7 mouse cellular contexts compared by ENCODE assay signal in genomic region chr8:71497881-71498501, GRCm38 (mm10). TPM values are rescaled to one million over a fixed set of nuclear protein-coding genes. Genes with fewer than 3 reads are reported as not detected.
DNase-seq lines count a peak whose midpoint lies in the region; TF ChIP-seq lines count a peak whose summit lies in the region.

No protein-coding gene starts in this region.

- TF ChIP-seq CTCF in spleen, adult 2 months (IDR thresholded peaks at IDR 0.05; ENCODE audit: extremely low read depth, insufficient read depth, insufficient read length, insufficient replicate concordance): no peak

- intact Hi-C loops in left cerebral cortex, postnatal 14 days (cut with DNase I): no loop called here

- no peaks in the 10 kb centered on the region for H3K4me1 ChIP-seq in spleen, adult 2 months (ENCODE audit: control insufficient read depth, insufficient read depth, insufficient read length)

- H3K27ac ChIP-seq in spleen, adult 2 months (ENCODE audit: insufficient read depth, low read length): peak overlapping the region; percentile 29

- no peak overlapping the region for H3K4me3 ChIP-seq in spleen, adult 2 months (ENCODE audit: extremely low read depth, insufficient read depth, insufficient read length)

- H3K36me3 ChIP-seq in spleen, adult 2 months (ENCODE audit: control insufficient read depth, insufficient read depth, low read length): no peaks in the 10 kb centered on the region; the same call in 1 of the 2 replicates

- 64% methylated on average over 15 of the region's 15 CpGs for WGBS in spleen, adult 2 months

- H3K27me3 ChIP-seq in spleen, adult 2 months (ENCODE audit: control insufficient read depth, insufficient read depth, low read length): no peaks in the 10 kb centered on the region

- no peak for TF ChIP-seq POLR2A in spleen, adult 2 months (IDR thresholded peaks at IDR 0.05; ENCODE audit: low read depth, low read length)

- no peak for DNase-seq in spleen, adult 2 months (ENCODE audit: low read depth in 1 of 2, low spot score in 2 of 2)
- DNase-seq in spleen, adult 18-20 months: no peak
- peak; percentile 73 for DNase-seq in heart, adult 8-10 months (ENCODE audit: low spot score)
- peak; percentile 68 for DNase-seq in kidney, postnatal 10 days
- DNase-seq in urinary bladder, postnatal 36 days (ENCODE audit: low spot score in 2 of 2): no peak
- no peak for DNase-seq in left cerebral cortex, postnatal 14 days (ENCODE audit: low spot score in 2 of 2)
- no peak for DNase-seq in urinary bladder, postnatal 14 days (ENCODE audit: low spot score)

RNA-seq across cellular contexts. Expression of gene Gtpbp3, which starts 10.1 kb away (rescaled TPM):
- polyA plus RNA-seq in spleen, adult 2 months (2012; rRNA removed): 26.3 and 33.3 TPM in 2 replicates
- 10 to 100 TPM; 17.5 to 22.2 (median 19.0) TPM for total RNA-seq in heart, adult 8-10 months (2022)
- 10 to 100 TPM; 29.8 to 30.8 TPM for total RNA-seq in left cerebral cortex, postnatal 14 days (2021)

RNA-seq across cellular contexts. Expression of gene Ano8, which starts 12.2 kb away (rescaled TPM):
- polyA plus RNA-seq in spleen, adult 2 months (2012; rRNA removed): 15.1 and 20.2 TPM in 2 replicates
- 10 to 100 TPM; 14.1 to 17.3 (median 16.1) TPM for total RNA-seq in heart, adult 8-10 months (2022)
- total RNA-seq in left cerebral cortex, postnatal 14 days (2021): 10 to 100 TPM; 68.7 to 74.9 TPM

RNA-seq across cellular contexts. Expression of gene Plvap, which starts 13.6 kb away (rescaled TPM):
- polyA plus RNA-seq in spleen, adult 2 months (2012; rRNA removed): 383 and 496 TPM in 2 replicates
- 10 to 100 TPM; 23.8 to 29.1 (median 27.0) TPM for total RNA-seq in heart, adult 8-10 months (2022)
- 1 to 10 TPM; 6.6 to 7.6 TPM for total RNA-seq in left cerebral cortex, postnatal 14 days (2021)

RNA-seq across cellular contexts. Expression of gene Ccdc194, which starts 27.5 kb away (rescaled TPM):
- polyA plus RNA-seq in spleen, adult 2 months (2012; rRNA removed): 0.08 and 0.11 TPM in 2 replicates
- total RNA-seq in heart, adult 8-10 months (2022): not detected
- not detected for total RNA-seq in left cerebral cortex, postnatal 14 days (2021)

RNA-seq across cellular contexts. Expression of gene Dda1, which starts 29.0 kb away (rescaled TPM):
- polyA plus RNA-seq in spleen, adult 2 months (2012; rRNA removed): 67.8 and 83.4 TPM in 2 replicates
- total RNA-seq in heart, adult 8-10 months (2022): 10 to 100 TPM; 31.0 to 37.7 (median 33.8) TPM
- 100 to 1,000 TPM in 1 of 2 experiments, 10 to 100 TPM in 1; 96.0 to 106 TPM for total RNA-seq in left cerebral cortex, postnatal 14 days (2021)

Comparison
In these comparisons a context has a peak if more than half of its experiments do, and no peak if none do; other contexts are left out.
1. DNase-seq: peak in heart, adult 8-10 months (single experiment) and kidney, postnatal 10 days (single experiment); none in spleen, adult 2 months (0 of 2), spleen, adult 18-20 months (0 of 2), urinary bladder, postnatal 36 days (0 of 2), left cerebral cortex, postnatal 14 days (0 of 2) and urinary bladder, postnatal 14 days (single experiment).